Mouse (Mus musculus): ENCODE measurements at regions not wholly inside any gene's neighbourhood (a gene's known extent, or its start where the extent isn't known, plus 50 kb on each side); places are given as distances from the start of the nearest gene placed in this dataset.

DNA sequence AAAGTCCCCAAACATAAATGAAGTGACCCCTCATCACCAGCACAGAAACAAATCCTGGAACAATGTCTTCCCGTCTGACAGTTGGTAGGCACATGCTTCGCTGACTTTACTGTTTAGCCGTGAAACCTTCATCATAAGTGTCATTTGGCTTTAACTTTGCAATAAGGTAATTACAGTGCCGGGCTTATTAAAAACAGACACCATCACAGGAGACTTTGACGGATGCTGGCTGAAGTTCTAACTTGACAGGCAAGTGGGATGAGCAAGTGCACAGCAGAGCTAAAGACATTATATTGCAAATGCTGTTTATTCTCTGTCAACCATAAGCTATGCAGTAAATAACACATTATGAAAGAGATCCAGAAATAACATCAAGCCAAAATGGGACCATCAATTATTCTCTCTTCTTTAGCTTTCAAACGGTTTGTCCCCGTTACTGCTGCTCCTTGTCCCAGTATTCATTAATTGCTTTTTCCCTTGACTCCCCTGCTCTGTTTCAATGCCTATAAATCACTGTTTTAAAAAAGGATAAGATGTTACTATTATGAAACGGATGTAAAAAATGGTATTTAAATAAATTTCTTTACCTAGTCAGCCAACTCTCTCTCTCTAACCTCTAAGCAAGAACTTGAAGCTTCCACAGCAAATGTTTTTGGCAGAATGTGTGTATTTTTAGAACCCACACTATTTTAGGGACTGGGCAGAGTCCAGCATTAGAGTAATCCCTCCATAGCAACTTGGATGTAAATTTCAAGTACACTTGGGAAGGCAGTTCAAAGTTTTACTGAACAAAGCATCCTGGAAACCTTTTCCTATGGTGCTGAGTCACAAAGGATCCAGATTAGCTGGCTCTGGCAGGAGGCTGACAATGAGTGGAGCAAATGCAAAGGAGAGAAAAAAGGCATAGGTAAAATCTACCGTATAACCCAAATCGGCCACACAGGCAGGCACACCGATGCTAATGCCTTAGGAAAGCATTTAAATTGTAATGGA lies 464.4 kb downstream of the Rps29 start:
- no peak for ATAC-seq (ENCODE audit: poor library complexity, severe bottlenecking)

DNA sequence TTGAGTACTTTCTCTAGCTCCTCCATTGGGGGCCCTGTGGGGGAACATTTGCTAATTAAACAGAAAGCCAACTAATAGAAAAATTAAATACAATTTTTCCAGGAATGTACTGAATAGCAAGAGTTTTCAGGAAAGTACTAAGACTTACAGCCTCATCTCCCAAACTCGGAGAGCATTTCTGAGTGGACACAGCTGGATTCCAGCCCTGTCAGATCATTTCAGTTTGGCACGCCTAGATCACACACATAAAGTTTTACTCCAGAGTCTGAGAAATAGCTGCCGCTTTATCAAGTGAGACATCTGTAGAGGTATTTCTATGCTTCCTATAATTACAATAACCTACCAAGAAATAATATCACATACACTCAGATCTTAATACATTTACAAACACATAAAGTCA lies 470.7 kb downstream of the Rps29 start:
- ATAC-seq (ENCODE audit: poor library complexity, severe bottlenecking): no peak

DNA sequence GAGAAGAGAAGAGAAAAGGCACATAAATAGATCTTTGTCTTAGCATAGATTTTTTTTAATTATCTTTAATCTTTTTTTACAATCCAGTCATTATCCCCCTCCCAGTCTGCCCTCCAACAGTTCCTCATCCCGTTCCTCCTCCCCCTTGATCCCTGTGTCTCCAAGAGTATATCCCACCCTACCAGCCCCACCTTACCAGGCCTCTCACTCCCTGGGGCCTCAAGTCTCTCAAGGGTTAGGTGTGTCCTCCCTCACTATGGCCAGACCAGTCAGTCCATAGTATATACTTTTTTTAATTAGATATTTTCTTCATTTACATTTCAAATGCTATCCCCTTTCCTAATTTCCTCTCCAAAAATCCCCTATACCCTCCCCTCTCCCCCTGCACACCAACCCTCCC lies 475.1 kb downstream of the Rps29 start:
- no peak for ATAC-seq (ENCODE audit: poor library complexity, severe bottlenecking)

- ATAC-seq (ENCODE audit: poor library complexity, severe bottlenecking): no peak
These were observed 475.8 kb downstream of the Rps29 start for GRCm38 (mm10) chr12:68683176-68683575.

DNA sequence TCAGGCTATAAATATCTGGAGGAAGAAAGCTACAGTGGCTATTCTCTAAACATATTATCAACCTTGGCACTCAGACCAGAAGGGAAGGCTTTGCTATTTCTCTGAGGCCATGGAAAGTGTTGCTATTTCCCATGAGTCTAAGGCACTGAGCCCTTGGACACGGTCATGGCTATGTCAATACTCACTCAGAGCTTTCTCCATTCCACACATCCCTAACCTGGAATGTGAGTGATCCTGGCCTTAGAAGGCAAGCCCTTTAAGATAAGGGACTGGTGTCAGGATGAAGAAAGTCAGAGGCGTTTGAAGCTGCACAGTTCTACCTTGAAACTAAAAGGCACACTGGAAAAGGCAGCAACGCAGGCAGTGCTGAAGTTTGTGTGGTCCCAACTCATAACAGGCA lies 478.3 kb downstream of the Rps29 start:
- no peak for ATAC-seq (ENCODE audit: poor library complexity, severe bottlenecking)

DNA sequence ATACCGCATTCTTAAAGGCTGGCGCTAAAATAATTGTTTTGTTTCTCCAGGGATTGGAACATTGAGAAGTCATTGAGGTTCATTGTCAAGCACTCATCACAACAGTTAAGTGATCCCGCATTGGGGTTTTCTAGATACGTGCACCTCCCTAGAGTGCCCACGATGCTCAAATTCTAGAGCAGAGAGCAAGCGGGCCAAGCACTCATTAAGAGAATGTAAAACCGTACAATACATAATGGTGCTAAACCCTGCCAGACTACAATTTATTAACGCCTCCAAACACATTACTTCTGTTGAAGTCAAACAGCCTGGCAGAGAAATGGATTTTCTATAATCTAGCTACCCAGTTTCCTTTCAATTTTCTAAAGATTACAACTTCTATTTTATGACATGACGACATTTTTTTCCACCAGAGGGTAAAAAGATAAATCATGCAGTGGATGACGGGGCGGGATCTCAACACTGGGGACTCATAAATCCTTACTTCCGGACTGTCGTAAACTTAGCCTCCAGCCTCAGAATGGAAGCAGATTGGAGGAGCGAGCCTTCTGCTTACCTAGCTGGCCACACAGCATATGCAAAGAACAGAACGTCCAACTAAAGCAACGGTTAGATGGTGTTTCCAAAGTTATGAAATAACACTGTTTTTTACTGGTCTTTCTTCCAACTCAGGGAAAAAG lies 482.8 kb downstream of the Rps29 start:
- no peak for ATAC-seq (ENCODE audit: poor library complexity, severe bottlenecking)

DNA sequence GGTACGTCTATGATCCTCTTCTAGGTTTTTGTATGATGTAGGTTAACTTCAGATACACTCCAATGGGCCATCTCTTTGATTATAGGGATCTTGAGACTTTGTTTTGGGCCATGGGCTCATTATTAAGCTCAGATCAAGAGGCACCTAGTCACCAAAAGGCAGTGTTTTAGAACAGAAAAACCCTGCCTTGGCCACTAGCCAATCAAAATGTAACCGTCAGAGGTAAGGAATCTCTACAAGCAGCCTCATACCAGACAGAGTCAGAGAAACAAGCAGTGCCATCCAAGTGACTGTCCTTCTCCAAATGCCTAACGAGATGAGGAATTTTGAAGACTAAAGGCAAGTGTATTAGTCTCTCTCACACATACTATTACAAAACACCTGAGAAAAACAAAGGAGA lies 487.0 kb downstream of the Rps29 start:
- ATAC-seq (ENCODE audit: poor library complexity, severe bottlenecking): no peak

DNA sequence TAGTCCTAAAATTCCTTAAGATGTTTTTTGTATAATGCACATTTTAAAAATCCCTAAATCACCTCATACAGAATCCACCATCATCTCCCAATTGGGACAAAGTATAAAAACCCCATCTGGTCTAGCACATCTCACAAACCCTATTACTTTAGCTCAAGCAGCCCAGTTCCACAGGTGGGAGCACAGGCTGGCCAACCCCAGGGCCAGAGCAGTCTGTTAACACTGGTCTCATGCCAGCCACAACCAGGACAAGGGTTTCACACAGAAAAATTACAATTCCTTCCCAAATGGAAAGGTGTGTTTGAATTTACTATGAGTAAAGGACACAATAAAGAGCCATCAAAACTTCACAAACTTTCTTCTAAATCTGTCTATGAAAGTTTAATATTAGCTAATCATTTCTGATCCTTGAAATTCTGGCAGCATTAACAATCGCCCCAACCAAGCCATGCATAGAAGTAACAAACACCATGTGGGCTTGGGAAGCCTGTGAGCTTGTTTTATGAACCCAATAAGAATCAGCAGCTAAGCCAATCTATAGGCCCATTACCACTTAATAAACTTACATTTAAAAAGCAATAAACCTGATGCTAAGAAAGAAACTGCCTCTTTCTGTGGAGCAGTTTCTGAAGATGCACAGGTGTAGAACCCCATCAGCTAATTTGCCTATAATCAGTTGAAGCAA lies 512.9 kb downstream of the Rps29 start:
- ATAC-seq (ENCODE audit: poor library complexity, severe bottlenecking): no peak

GRCm38 (mm10) chr12:68643671-68644070 lies 515.3 kb downstream of the Rps29 start:
- no peak for ATAC-seq (ENCODE audit: poor library complexity, severe bottlenecking)

DNA sequence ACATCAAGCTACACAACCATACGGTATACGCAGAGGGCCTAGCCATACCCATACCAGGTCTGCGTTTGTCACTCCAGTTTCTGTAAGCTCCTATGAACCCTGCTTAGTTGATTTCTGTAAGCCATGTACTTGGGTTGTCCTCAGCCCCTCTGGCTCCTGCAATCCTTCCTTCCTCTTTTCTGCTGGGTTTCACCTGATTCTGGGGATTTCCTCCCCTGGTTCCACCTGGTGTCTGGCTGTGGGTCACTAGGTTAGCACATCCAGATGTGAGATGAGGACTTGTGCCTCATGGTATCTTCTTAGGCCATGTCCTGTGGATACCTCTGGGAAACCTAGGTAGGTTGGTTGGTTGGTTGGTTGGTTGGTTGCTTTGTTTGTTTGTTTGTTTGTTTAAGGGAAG lies 526.5 kb downstream of the Rps29 start:
- no peak for ATAC-seq (ENCODE audit: poor library complexity, severe bottlenecking)

- ATAC-seq (ENCODE audit: poor library complexity, severe bottlenecking): no peak
These were observed 540.6 kb downstream of the Rps29 start for GRCm38 (mm10) chr12:68618337-68618736.

GRCm38 (mm10) chr12:68605417-68606000 lies 553.5 kb downstream of the Rps29 start:
- no peak for ATAC-seq (ENCODE audit: poor library complexity, severe bottlenecking)

GRCm38 (mm10) chr12:68604524-68605299 lies 554.3 kb downstream of the Rps29 start:
- ATAC-seq (ENCODE audit: poor library complexity, severe bottlenecking): no peak

DNA sequence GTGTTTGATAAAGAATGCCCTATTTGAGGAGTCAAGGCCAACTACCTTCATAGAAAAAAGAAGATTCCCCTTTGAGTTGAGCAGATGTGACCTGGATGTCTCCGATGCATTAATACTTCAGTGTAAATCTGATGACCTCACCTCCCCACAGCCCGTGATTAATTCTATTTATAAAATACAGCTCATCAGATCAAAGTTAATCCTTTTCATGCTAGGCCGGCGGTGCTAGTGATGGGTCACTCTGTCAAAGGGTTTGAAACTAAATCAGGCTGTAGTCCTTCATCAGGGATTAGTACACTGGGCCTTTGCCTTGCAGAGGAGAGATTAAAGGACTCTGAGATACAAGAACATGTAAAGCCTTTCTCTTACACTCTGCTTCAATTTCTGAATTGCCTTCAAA lies 556.3 kb downstream of the Rps29 start:
- ATAC-seq (ENCODE audit: poor library complexity, severe bottlenecking): no peak

DNA sequence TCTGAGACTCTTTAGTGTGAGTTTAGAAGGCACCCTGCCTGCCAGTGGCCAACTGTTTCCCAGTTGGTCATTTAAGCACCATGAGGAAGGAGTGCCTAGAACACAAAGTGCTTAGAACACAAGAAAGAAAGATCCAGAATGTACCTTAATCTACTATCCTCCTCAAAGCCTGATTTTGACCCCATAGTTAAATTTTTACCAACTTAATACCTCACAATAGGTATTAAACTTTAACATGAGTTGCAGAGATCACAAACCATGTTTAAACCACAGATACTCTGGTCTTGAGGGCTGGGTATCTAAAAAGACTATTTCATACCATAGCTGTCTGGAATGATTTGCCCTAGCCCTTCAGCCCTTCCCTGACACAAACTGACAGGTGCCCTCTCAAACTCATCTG lies 557.6 kb downstream of the Rps29 start:
- no peak for ATAC-seq (ENCODE audit: poor library complexity, severe bottlenecking)

DNA sequence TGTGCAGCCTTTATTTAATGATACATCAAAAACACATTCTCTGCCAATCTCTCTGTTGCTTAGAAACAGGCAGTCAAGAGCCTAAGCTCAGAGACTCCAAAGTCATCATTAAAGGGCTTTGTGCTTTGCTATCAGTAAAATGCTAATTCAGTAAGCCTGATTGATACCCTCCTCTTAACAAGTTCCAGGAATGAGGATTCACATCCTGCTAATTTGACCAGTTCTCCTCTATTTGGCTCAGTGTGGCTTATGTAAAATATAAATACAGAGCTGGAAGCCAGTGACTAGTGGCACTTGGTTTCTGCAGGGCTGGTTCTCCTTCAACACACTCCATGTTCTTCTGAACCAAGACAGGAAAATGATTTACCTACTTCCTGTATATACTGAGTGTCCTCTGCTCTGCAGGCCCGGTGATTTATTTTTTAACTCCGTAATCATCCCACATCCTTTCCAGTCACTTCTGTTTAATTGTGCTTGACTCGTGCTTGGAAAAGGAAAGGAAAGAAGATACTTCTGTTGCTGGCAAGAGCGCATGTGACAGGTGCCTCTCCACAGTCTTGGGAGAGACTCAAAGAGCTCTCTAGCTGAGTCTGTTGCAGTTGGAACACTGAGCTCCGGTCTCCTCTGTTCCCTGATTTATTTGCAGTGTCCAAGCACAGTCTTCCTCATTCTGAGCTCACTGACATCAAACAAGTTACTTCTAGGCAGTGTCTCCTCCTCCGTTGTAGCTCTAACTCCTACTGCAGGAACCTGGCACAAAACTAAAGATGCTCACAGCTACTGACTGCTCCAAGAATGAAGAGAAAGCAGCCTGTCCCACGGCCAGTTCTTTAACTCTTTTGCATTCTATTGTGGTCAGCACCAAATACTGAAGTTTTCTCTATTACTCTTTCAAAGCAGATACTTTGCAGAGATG lies 559.0 kb downstream of the Rps29 start:
- ATAC-seq (ENCODE audit: poor library complexity, severe bottlenecking): no peak

- no peak for ATAC-seq (ENCODE audit: poor library complexity, severe bottlenecking)
These were observed 559.9 kb downstream of the Rps29 start for GRCm38 (mm10) chr12:68599016-68599616.

GRCm38 (mm10) chr12:68585524-68585872 lies 573.5 kb downstream of the Rps29 start:
- ATAC-seq (ENCODE audit: poor library complexity, severe bottlenecking): no peak
